Mouse (Mus musculus): Measurements from ENCODE around the gene Taar7b. TPM values are rescaled to one million over a fixed set of nuclear protein-coding genes. Genes with fewer than 3 reads are reported as not detected.

Taar7b gene
- polyA plus RNA-seq (2014; fragmentation: Nextera tagmentation; extraction: Ambion mirVana): not detected in 2 replicates

GRCm38 (mm10) chr10:23999639-24000038, at the start of gene Taar7b:
Taar7b (plus strand) TSS chr10:23999939.
- no peak within 1 kb of the TSS for H3K4me2 ChIP-seq
- no peak within 1 kb of the TSS for H3K27ac ChIP-seq (ENCODE audit: low read depth, low read length)
- no peaks in the 10 kb centered on the region for H3K4me1 ChIP-seq (ENCODE audit: control insufficient read depth, insufficient read depth, low read length)
- H3K4me3 ChIP-seq (ENCODE audit: low read depth, low read length): no peak within 1 kb of the TSS
- no peaks in the 10 kb centered on the region for H3K36me3 ChIP-seq (ENCODE audit: control insufficient read depth, insufficient read depth, low read length)
- no peaks in the 10 kb centered on the region for H3K27me3 ChIP-seq (ENCODE audit: control insufficient read depth, insufficient read depth, low read length)
- H3K9me3 ChIP-seq (ENCODE audit: control insufficient read depth, low read length): no peaks in the 10 kb centered on the region
- 94% methylated on average over 1 of the region's 1 CpGs for WGBS
- ATAC-seq (ENCODE audit: low FRiP score) (no peak), DNase-seq (ENCODE audit: low spot score, missing footprints) (no peak)
- H3K9ac ChIP-seq (ENCODE audit: low read length): no peak within 1 kb of the TSS

GRCm38 (mm10) chr10:23951714-23952113, 48.0 kb upstream of the Taar7b start:
- H3K4me1 ChIP-seq (ENCODE audit: control insufficient read depth, insufficient read depth, low read length): no peaks in the 10 kb centered on the region
- no peaks in the 10 kb centered on the region for H3K9me3 ChIP-seq (ENCODE audit: control insufficient read depth, low read length)
- no peak overlapping the region for H3K4me3 ChIP-seq (ENCODE audit: low read depth, low read length)
- DNase-seq (ENCODE audit: low spot score, missing footprints) (peak; percentile 60), ATAC-seq (ENCODE audit: low FRiP score) (no peak)
- no peak overlapping the region for H3K27ac ChIP-seq (ENCODE audit: low read depth, low read length)
- no peak overlapping the region for H3K4me2 ChIP-seq
- 84% methylated on average over 6 of the region's 6 CpGs for WGBS
- H3K36me3 ChIP-seq (ENCODE audit: control insufficient read depth, insufficient read depth, low read length): no peaks in the 10 kb centered on the region
- no peaks in the 10 kb centered on the region for H3K27me3 ChIP-seq (ENCODE audit: control insufficient read depth, insufficient read depth, low read length)
- no peak overlapping the region for H3K9ac ChIP-seq (ENCODE audit: low read length)

GRCm38 (mm10) chr10:23959071-23959470, 40.7 kb upstream of the Taar7b start:
- H3K36me3 ChIP-seq (ENCODE audit: control insufficient read depth, insufficient read depth, low read length): no peaks in the 10 kb centered on the region
- H3K4me2 ChIP-seq: no peak overlapping the region
- no peak overlapping the region for H3K4me3 ChIP-seq (ENCODE audit: low read depth, low read length)
- no peaks in the 10 kb centered on the region for H3K9me3 ChIP-seq (ENCODE audit: control insufficient read depth, low read length)
- no peaks in the 10 kb centered on the region for H3K4me1 ChIP-seq (ENCODE audit: control insufficient read depth, insufficient read depth, low read length)
- H3K27ac ChIP-seq (ENCODE audit: low read depth, low read length): no peak overlapping the region
- ATAC-seq (ENCODE audit: low FRiP score): no peak
- WGBS: 78% methylated on average over 3 of the region's 3 CpGs
- H3K9ac ChIP-seq (ENCODE audit: low read length): no peak overlapping the region
- DNase-seq (ENCODE audit: low spot score, missing footprints): no peak
- no peaks in the 10 kb centered on the region for H3K27me3 ChIP-seq (ENCODE audit: control insufficient read depth, insufficient read depth, low read length)

GRCm38 (mm10) chr10:23960444-23960915, 39.3 kb upstream of the Taar7b start, which contains the start of gene Taar4:
Taar4 (plus strand) TSS chr10:23960494.
- Histone ChIP-seq H3K9ac (ENCODE audit: low read length) (no peak within 1 kb of the TSS), H3K36me3 (ENCODE audit: control insufficient read depth, insufficient read depth, low read length) (no peaks in the 10 kb centered on the region), H3K27ac (ENCODE audit: low read depth, low read length) (no peak within 1 kb of the TSS), H3K4me3 (ENCODE audit: low read depth, low read length) (no peak within 1 kb of the TSS), H3K4me1 (ENCODE audit: control insufficient read depth, insufficient read depth, low read length) (no peaks in the 10 kb centered on the region), H3K9me3 (ENCODE audit: control insufficient read depth, low read length) (no peaks in the 10 kb centered on the region), H3K27me3 (ENCODE audit: control insufficient read depth, insufficient read depth, low read length) (no peaks in the 10 kb centered on the region), H3K4me2 (no peak within 1 kb of the TSS)
- ATAC-seq (ENCODE audit: low FRiP score) (no peak), DNase-seq (ENCODE audit: low spot score, missing footprints) (no peak)
- 94% methylated on average over 13 of the region's 13 CpGs for WGBS

GRCm38 (mm10) chr10:23963444-23963843, 36.3 kb upstream of the Taar7b start:
- no peak overlapping the region for H3K4me2 ChIP-seq
- H3K9me3 ChIP-seq (ENCODE audit: control insufficient read depth, low read length): no peaks in the 10 kb centered on the region
- H3K9ac ChIP-seq (ENCODE audit: low read length): no peak overlapping the region
- no peak overlapping the region for H3K4me3 ChIP-seq (ENCODE audit: low read depth, low read length)
- ATAC-seq (ENCODE audit: low FRiP score): no peak
- WGBS: 76% methylated on average over 3 of the region's 3 CpGs
- no peak overlapping the region for H3K27ac ChIP-seq (ENCODE audit: low read depth, low read length)
- H3K36me3 ChIP-seq (ENCODE audit: control insufficient read depth, insufficient read depth, low read length): no peaks in the 10 kb centered on the region
- no peaks in the 10 kb centered on the region for H3K27me3 ChIP-seq (ENCODE audit: control insufficient read depth, insufficient read depth, low read length)
- no peaks in the 10 kb centered on the region for H3K4me1 ChIP-seq (ENCODE audit: control insufficient read depth, insufficient read depth, low read length)
- DNase-seq (ENCODE audit: low spot score, missing footprints): no peak

- Histone ChIP-seq H3K27ac (ENCODE audit: low read depth, low read length) (no peak overlapping the region), H3K36me3 (ENCODE audit: control insufficient read depth, insufficient read depth, low read length) (no peaks in the 10 kb centered on the region), H3K27me3 (ENCODE audit: control insufficient read depth, insufficient read depth, low read length) (no peaks in the 10 kb centered on the region), H3K4me1 (ENCODE audit: control insufficient read depth, insufficient read depth, low read length) (no peaks in the 10 kb centered on the region), H3K4me2 (no peak overlapping the region), H3K9me3 (ENCODE audit: control insufficient read depth, low read length) (no peaks in the 10 kb centered on the region), H3K4me3 (ENCODE audit: low read depth, low read length) (no peak overlapping the region), H3K9ac (ENCODE audit: low read length) (no peak overlapping the region)
- 87% methylated on average over 6 of the region's 6 CpGs for WGBS
- no peak for ATAC-seq (ENCODE audit: low FRiP score)
- DNase-seq (ENCODE audit: low spot score, missing footprints): no peak
Measured at GRCm38 (mm10) chr10:23964921-23965610, 34.7 kb upstream of the Taar7b start.

- Histone ChIP-seq H3K27me3 (ENCODE audit: control insufficient read depth, insufficient read depth, low read length) (no peaks in the 10 kb centered on the region), H3K4me2 (no peak within 1 kb of the TSS), H3K4me3 (ENCODE audit: low read depth, low read length) (no peak within 1 kb of the TSS), H3K36me3 (ENCODE audit: control insufficient read depth, insufficient read depth, low read length) (no peaks in the 10 kb centered on the region), H3K27ac (ENCODE audit: low read depth, low read length) (no peak within 1 kb of the TSS), H3K9me3 (ENCODE audit: control insufficient read depth, low read length) (no peaks in the 10 kb centered on the region), H3K9ac (ENCODE audit: low read length) (no peak within 1 kb of the TSS), H3K4me1 (ENCODE audit: control insufficient read depth, insufficient read depth, low read length) (no peaks in the 10 kb centered on the region)
- DNase-seq (ENCODE audit: low spot score, missing footprints) (no peak), ATAC-seq (ENCODE audit: low FRiP score) (no peak)
- 83% methylated on average over 11 of the region's 11 CpGs for WGBS
Measured at GRCm38 (mm10) chr10:23970656-23971165, 29.0 kb upstream of the Taar7b start, which contains the start of gene Taar5. Taar5 (plus strand) TSS chr10:23970706.

GRCm38 (mm10) chr10:23971256-23971655, 28.5 kb upstream of the Taar7b start:
- Histone ChIP-seq H3K9me3 (ENCODE audit: control insufficient read depth, low read length) (no peaks in the 10 kb centered on the region), H3K4me2 (no peak overlapping the region), H3K27me3 (ENCODE audit: control insufficient read depth, insufficient read depth, low read length) (no peaks in the 10 kb centered on the region), H3K27ac (ENCODE audit: low read depth, low read length) (no peak overlapping the region), H3K9ac (ENCODE audit: low read length) (no peak overlapping the region), H3K4me3 (ENCODE audit: low read depth, low read length) (no peak overlapping the region), H3K36me3 (ENCODE audit: control insufficient read depth, insufficient read depth, low read length) (no peaks in the 10 kb centered on the region), H3K4me1 (ENCODE audit: control insufficient read depth, insufficient read depth, low read length) (no peaks in the 10 kb centered on the region)
- ATAC-seq (ENCODE audit: low FRiP score) (no peak), DNase-seq (ENCODE audit: low spot score, missing footprints) (no peak)
- WGBS: 79% methylated on average over 5 of the region's 5 CpGs

GRCm38 (mm10) chr10:23977958-23978357, 21.8 kb upstream of the Taar7b start:
- Histone ChIP-seq H3K27me3 (ENCODE audit: control insufficient read depth, insufficient read depth, low read length) (no peaks in the 10 kb centered on the region), H3K4me2 (no peak overlapping the region), H3K27ac (ENCODE audit: low read depth, low read length) (no peak overlapping the region), H3K4me3 (ENCODE audit: low read depth, low read length) (no peak overlapping the region), H3K36me3 (ENCODE audit: control insufficient read depth, insufficient read depth, low read length) (no peaks in the 10 kb centered on the region), H3K9ac (ENCODE audit: low read length) (no peak overlapping the region), H3K4me1 (ENCODE audit: control insufficient read depth, insufficient read depth, low read length) (no peaks in the 10 kb centered on the region), H3K9me3 (ENCODE audit: control insufficient read depth, low read length) (no peaks in the 10 kb centered on the region)
- 36% methylated on average over 4 of the region's 4 CpGs for WGBS
- ATAC-seq (ENCODE audit: low FRiP score): no peak
- no peak for DNase-seq (ENCODE audit: low spot score, missing footprints)
